Mouse (Mus musculus) olfactory bulb, adult 2 months (tissue): ENCODE results near the gene Zfp853.

Experiments used
- CTCF ChIP-seq: fragments of 200-500 bp; IDR thresholded peaks from 2 replicates; pipeline ENCODE4 v1.5.1; 2012; ENCODE audit warnings: low read depth, mild to moderate bottlenecking, low read length, moderate library complexity; ENCODE audit not compliant: insufficient read depth
- POLR2A ChIP-seq: fragments of 200-500 bp; IDR thresholded peaks from 2 replicates; pipeline ENCODE4 v1.6.1; 2012; ENCODE audit warnings: mild to moderate bottlenecking, low read depth, low read length, moderate library complexity; ENCODE audit not compliant: insufficient read depth

DNA sequence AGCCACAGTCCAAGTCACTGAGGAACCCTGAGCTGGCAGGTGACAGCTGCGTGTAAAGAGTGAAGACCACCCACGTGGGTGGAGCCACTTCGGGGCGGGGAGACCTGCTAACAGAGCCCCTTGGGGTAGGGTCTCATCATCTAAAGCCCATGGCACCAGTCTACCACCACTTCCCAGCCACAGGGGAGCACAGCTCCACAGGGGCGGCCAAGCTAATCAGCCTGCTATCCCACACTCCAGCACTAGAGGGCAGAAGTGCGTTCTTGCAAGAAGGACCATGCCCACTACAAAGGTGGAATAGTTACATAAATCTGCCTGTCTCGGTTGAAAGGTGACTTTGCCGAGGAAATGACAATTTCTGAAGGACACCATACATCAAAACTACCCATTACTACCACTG, 18.5 kb upstream of the Zfp853 start:
- TF ChIP-seq CTCF (peak; percentile 37; the same call in 1 of the 2 replicates), POLR2A (no peak)
